Mouse (Mus musculus) lung, postnatal 0 days (tissue): Measurements from ENCODE around the gene Tmem259. TPM values are rescaled to one million over a fixed set of nuclear protein-coding genes. Genes with fewer than 3 reads are reported as not detected.

Experiments used
- ATAC-seq: fragments of 200-750 bp; cut with Nextera tagmentation; 2 replicates; pipeline ENCODE4 v1.8.0; 2017; ENCODE audit warnings: moderate library complexity
- DNase-seq: peaks from one replicate; pipeline ENCODE4 v3.0.0-alpha.2; 2016; ENCODE audit warnings: low spot score
- H3K27ac ChIP-seq: fragments of 300-500 bp; sonication (generic); 2 replicates; pipeline ENCODE4 v1.5.1; 2014; ENCODE audit warnings: antibody characterized with exemption, mild to moderate bottlenecking, low read length, mixed read lengths
- H3K27me3 ChIP-seq: fragments of 300-500 bp; sonication (generic); replicated peaks from 2 replicates; pipeline ENCODE4 v1.6.1; 2014; ENCODE audit warnings: low read length, mixed read lengths; ENCODE audit not compliant: insufficient read depth
- H3K36me3 ChIP-seq: fragments of 300-500 bp; sonication (generic); 2 replicates; pipeline ENCODE4 v1.6.1; 2014; ENCODE audit warnings: low read length, mixed read lengths; ENCODE audit not compliant: insufficient read depth
- H3K4me1 ChIP-seq: fragments of 300-500 bp; sonication (generic); 2 replicates; pipeline ENCODE4 v1.6.1; 2014; ENCODE audit warnings: antibody characterized with exemption, low read depth, low read length, mixed read lengths; ENCODE audit not compliant: insufficient read depth
- H3K4me2 ChIP-seq: fragments of 300-500 bp; sonication (generic); replicated peaks from 2 replicates; pipeline ENCODE4 v1.6.1; 2014; ENCODE audit warnings: low read depth, mild to moderate bottlenecking, low read length, moderate library complexity, mixed read lengths
- H3K4me3 ChIP-seq: fragments of 300-500 bp; sonication (generic); 2 replicates; pipeline ENCODE4 v1.5.1; 2014; ENCODE audit warnings: low read depth, low read length
- H3K9ac ChIP-seq: fragments of 300-500 bp; sonication (generic); replicated peaks from 2 replicates; pipeline ENCODE4 v1.6.1; 2014; ENCODE audit warnings: low read depth, mild to moderate bottlenecking
- H3K9me3 ChIP-seq: fragments of 300-500 bp; sonication (generic); 2 replicates; pipeline ENCODE4 v1.6.1; 2016; ENCODE audit warnings: low read length, mixed read lengths
- CTCF ChIP-seq: IDR thresholded peaks from 2 replicates; pipeline ENCODE4 v1.5.1; 2016; ENCODE audit warnings: antibody characterized with exemption, mild to moderate bottlenecking
- EP300 ChIP-seq: IDR thresholded peaks from 2 replicates; pipeline ENCODE4 v1.6.1; 2016; ENCODE audit warnings: antibody characterized with exemption, mild to moderate bottlenecking, control low read depth
- WGBS: fragments of 180-500 bp; shearing (Covaris S2); extraction: QIAGEN DNeasy Blood & Tissue Kit; methylation state at CpG from one replicate; pipeline ENCODE4 v1.1.7; 2014; 5-methylcytosine and 5-hydroxymethylcytosine counted together
- polyA plus RNA-seq: library from polyadenylated mRNA; unstranded; fragments of >200 nt; fragmentation: Nextera tagmentation; extraction: Ambion mirVana; gene quantifications from 2 replicates; pipeline ENCODE4 v1.2.1, GENCODE M21; 2015

Gene Tmem259
- polyA plus RNA-seq, 1 experiment from 2014 or later = 27.6 TPM

DNA sequence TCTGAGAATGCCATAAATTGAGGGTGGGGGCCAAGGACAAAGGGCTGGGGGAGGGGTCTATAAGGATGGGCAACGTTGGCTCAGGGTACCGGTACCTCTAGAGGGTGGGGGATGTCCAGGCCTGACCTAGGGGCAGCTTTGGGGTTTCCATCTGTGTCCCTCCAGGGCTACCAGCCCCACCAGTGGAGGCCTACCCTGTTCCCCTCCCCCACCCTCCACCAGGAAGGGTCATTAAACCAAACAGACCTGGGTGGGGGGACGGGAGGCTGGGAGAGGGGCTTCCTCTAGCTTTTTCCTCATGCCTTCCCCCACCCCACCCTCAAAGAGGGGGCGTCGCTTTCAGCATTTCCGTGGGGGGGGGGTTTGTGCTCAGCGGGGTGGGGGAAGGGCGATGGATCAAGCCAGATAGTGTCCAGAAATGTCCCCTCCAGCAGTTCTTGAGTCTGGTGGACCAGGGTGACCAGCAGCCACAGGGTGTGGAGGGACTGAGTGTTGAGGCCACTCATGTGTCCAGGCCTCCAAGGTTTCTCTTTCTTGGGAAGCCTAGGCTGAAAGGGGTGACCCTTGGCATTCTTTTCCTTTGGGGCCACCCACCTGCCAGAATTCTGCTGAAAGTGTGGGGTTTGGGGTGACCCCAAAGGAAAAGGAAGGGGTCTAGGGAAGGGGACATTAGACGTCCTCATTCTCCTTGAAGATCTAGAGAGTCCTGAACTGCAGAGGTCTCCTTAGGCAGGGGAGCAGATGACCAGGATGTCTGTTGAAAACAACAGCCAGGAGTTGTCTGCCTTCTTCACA is 55.0 kb downstream of the Tmem259 start:
- Histone ChIP-seq H3K4me1 (peaks cover 39% of the 10 kb centered on the region), H3K4me3 (peak overlapping the region; percentile 78), H3K27ac (peak overlapping the region; percentile 95), H3K9me3 (no peaks in the 10 kb centered on the region), H3K4me2 (peak overlapping the region; percentile 90), H3K27me3 (no peaks in the 10 kb centered on the region), H3K9ac (no peak overlapping the region), H3K36me3 (peaks cover 12% of the 10 kb centered on the region; the same call in 1 of the 2 replicates)
- 25% methylated on average over 8 of the region's 9 CpGs for WGBS
- TF ChIP-seq CTCF (no peak), EP300 (no peak)
- ATAC-seq = no peak
- no peak for DNase-seq

GRCm38 (mm10) chr10:79928030-79928694 is 56.0 kb downstream of the Tmem259 start:
- DNase-seq (peak; percentile 87), ATAC-seq (peak; percentile 16; the same call in 1 of the 2 replicates)
- Histone ChIP-seq H3K9me3 (no peaks in the 10 kb centered on the region), H3K36me3 (peaks cover 12% of the 10 kb centered on the region; the same call in 1 of the 2 replicates), H3K4me2 (peak overlapping the region; percentile 90), H3K27me3 (no peaks in the 10 kb centered on the region), H3K9ac (peak overlapping the region; percentile 83), H3K4me1 (peaks cover 29% of the 10 kb centered on the region), H3K4me3 (peak overlapping the region; percentile 78), H3K27ac (peak overlapping the region; percentile 95)
- TF ChIP-seq CTCF = no peak
- TF ChIP-seq EP300 = no peak
- 2% methylated on average over 25 of the region's 29 CpGs for WGBS

DNA sequence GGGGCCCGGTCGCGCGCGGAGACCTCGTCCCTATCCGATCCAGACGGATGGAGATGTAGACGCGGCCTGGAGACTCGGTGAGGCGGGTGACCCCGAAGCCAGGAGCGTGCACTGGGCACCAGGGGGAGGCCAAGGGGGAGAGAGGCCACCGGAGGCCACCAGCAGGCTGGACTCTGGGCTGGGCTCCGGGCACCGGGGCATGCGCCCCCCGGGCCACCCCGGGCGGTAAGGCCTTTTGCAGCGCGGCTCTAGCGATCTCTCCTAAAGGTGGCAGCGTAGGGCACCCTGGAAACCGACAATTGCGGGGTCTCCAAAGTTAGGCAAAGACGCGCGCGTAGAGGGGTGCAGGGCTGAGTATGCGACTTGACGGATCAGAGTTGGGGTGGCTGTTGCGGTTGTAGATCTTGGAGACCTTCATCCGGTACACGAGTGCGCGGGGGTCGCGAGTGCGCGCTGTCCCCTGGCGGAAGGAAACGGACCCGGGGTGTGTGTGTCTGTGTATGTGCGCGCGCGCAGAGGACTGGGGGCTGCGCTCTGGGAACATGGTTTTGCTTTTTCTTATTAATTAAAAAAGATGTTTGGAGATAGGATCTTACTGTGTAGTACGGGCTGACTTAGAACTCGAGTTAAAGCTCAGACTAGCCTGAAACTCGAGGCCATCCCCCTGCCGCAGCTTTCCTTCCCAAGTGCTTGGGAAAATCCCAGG is 56.7 kb downstream of the Tmem259 start:
- peaks cover 3% of the 10 kb centered on the region; the same call in 1 of the 2 replicates for H3K27me3 ChIP-seq
- H3K4me2 ChIP-seq = peak overlapping the region; percentile 90
- H3K4me1 ChIP-seq = peaks cover 22% of the 10 kb centered on the region
- peak; percentile 44 for ATAC-seq
- peak overlapping the region; percentile 78 for H3K4me3 ChIP-seq
- H3K36me3 ChIP-seq = peaks cover 12% of the 10 kb centered on the region; the same call in 1 of the 2 replicates
- peak; percentile 65 for DNase-seq
- peak overlapping the region; percentile 83 for H3K9ac ChIP-seq
- 0% methylated on average over 52 of the region's 54 CpGs for WGBS
- H3K27ac ChIP-seq = peak overlapping the region; percentile 95
- no peaks in the 10 kb centered on the region for H3K9me3 ChIP-seq
- TF ChIP-seq EP300 (no peak), CTCF (peak; percentile 50)

DNA sequence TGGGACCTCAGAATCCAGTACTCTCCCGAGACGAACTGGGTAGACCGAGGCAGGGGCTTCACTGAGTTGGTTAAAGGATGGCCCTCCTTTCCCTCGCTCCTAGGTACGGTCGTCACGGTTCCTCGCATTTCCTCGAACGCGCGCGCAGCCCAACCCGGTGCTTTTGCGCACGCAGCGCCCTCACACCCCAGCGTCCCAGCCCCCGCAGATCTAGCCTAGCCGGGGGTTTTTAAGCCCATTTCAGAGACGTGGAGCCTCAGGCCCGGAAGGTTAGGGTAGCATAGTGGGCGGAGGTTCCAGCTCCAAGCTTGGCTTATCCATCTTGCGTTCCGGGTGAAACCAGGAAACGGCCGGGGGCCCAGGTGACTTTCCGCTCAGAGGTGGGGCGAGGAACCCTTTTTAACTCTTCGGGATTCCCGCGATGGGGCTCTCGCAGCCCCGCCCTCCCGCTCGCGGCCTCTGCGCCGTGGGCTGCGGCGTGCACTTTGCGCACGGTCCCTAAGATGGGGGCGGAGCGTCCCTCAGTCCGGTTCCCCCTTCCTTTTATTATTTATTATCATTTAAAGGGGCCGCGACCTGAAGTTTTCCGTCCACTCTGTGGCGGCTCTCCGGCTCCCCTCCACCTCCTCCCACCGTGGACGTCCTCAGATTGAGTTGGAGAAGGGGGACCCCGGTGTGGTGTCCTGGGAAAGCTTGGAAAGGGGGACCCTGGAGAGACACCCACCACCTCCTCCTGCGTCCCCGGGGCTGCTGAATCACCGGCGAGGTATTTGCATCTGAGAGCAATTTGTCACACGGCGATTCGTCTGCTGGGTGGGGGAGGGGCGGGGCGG is 57.4 kb downstream of the Tmem259 start, which contains the start of gene Arid3a:
TSS of gene Arid3a (plus strand) at position 553 of the 833 bp plus-strand sequence.
- peak; percentile 81 for ATAC-seq
- H3K4me3 ChIP-seq = peak within 1 kb of the TSS; percentile 78
- WGBS = under 1% methylated on average over 61 of the region's 63 CpGs

DNA sequence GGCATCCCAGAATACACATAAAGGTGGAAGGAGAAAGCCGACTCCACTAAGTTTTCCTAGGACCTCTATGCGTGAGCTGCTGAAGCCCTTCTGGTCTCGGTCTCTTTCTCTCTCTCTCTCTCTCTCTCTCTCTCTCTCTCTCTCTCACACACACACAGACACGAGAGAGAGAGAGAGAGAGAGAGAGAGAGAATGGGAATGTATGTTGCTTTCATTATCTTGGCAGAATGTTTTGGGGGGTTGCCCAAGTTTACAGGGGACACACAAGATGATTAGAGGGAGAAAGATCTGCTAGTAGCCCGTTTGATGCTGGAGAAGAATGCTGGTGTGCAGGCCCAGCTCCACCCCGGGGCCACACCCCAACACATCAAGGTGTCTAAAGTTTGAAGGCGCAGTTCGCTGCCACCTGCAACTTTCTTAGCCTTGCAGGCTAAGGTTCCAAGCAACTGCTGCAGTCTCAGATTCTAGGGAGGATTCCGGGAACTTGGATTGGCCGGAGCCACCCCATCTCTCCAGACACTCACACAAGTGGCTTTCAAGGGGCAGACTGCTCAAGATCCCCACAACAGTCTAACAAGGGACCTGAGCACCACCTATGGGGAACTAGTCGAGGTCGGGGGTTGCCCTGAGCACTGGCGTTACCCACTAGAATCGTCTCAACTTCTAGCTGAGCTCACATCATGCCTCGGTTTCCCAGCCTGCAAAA is 58.2 kb downstream of the Tmem259 start:
- peak overlapping the region; percentile 95 for H3K27ac ChIP-seq
- WGBS = 5% methylated on average over 14 of the region's 15 CpGs
- no peak for DNase-seq

More for the DNA sequence above, 57.4 kb downstream of the Tmem259 start, which contains the start of gene Arid3a:
- Histone ChIP-seq H3K9me3 (no peaks in the 10 kb centered on the region), H3K4me1 (peaks cover 18% of the 10 kb centered on the region), H3K9ac (peak within 1 kb of the TSS; percentile 83), H3K27me3 (peaks cover 10% of the 10 kb centered on the region; the same call in 1 of the 2 replicates), H3K27ac (peak within 1 kb of the TSS; percentile 95), H3K36me3 (peaks cover 12% of the 10 kb centered on the region; the same call in 1 of the 2 replicates), H3K4me2 (peak within 1 kb of the TSS; percentile 90)
- TF ChIP-seq EP300 (0 out of 2 replicates have a peak, but pooled peaks have one; percentile 34), CTCF (no peak)
- DNase-seq = peak; percentile 97

More for the DNA sequence above, 58.2 kb downstream of the Tmem259 start:
- peaks cover 24% of the 10 kb centered on the region for H3K4me1 ChIP-seq
- ATAC-seq = no peak
- peaks cover 4% of the 10 kb centered on the region; the same call in 1 of the 2 replicates for H3K36me3 ChIP-seq
- H3K9ac ChIP-seq = peak overlapping the region; percentile 83; the same call in 1 of the 2 replicates
- peaks cover 18% of the 10 kb centered on the region for H3K27me3 ChIP-seq
- H3K4me2 ChIP-seq = peak overlapping the region; percentile 90
- peak overlapping the region; percentile 78 for H3K4me3 ChIP-seq
- no peaks in the 10 kb centered on the region for H3K9me3 ChIP-seq
- TF ChIP-seq EP300 (no peak), CTCF (0 out of 2 replicates have a peak, but pooled peaks have one; percentile 9)
